Mouse (Mus musculus) embryonic facial prominence, embryonic 10.5 days (tissue): ENCODE measurements at regions not wholly inside any gene's neighbourhood (a gene's known extent, or its start where the extent isn't known, plus 50 kb on each side); places are given as distances from the start of the nearest gene placed in this dataset.
A peak's percentile ranks its signal among the peaks of the same experiment; 100 is the strongest.

Experiments used
- DNase-seq: peaks from one replicate; pipeline ENCODE4 v3.0.0-alpha.2; 2017; ENCODE audit warnings: low spot score
- H3K27ac ChIP-seq: fragments of 300-500 bp; sonication (generic); replicated peaks from 2 replicates; pipeline ENCODE4 v1.5.1; 2016; ENCODE audit warnings: mild to moderate bottlenecking
- H3K27me3 ChIP-seq: fragments of 300-500 bp; sonication (generic); replicated peaks from 2 replicates; pipeline ENCODE4 v1.6.1; 2016; ENCODE audit warnings: low read depth, mild to moderate bottlenecking; ENCODE audit not compliant: poor library complexity, severe bottlenecking
- H3K36me3 ChIP-seq: fragments of 300-500 bp; sonication (generic); replicated peaks from 2 replicates; pipeline ENCODE4 v1.6.1; 2016; ENCODE audit warnings: mild to moderate bottlenecking, moderate library complexity
- H3K4me1 ChIP-seq: fragments of 300-500 bp; sonication (generic); 2 replicates; pipeline ENCODE4 v1.6.1; 2016
- H3K4me3 ChIP-seq: fragments of 300-500 bp; sonication (generic); 2 replicates; pipeline ENCODE4 v1.5.1; 2016; ENCODE audit warnings: mild to moderate bottlenecking, moderate library complexity
- H3K9me3 ChIP-seq: fragments of 300-500 bp; sonication (generic); 2 replicates; pipeline ENCODE4 v1.6.1; 2016; ENCODE audit warnings: mild to moderate bottlenecking
- WGBS: fragments of 180-500 bp; shearing (Covaris S2); methylation state at CpG from one replicate; pipeline ENCODE4 v1.1.7; 2016; 5-methylcytosine and 5-hydroxymethylcytosine counted together

- Histone ChIP-seq H3K27ac (no peak overlapping the region), H3K36me3 (no peaks in the 10 kb centered on the region), H3K4me3 (no peak overlapping the region), H3K27me3 (no peaks in the 10 kb centered on the region), H3K9me3 (no peaks in the 10 kb centered on the region), H3K4me1 (no peaks in the 10 kb centered on the region)
- 49% methylated on average over 2 of the region's 2 CpGs for WGBS
- DNase-seq, result peak; percentile 13
These were observed 106.9 kb upstream of the Tgif2lx2 start for GRCm38 (mm10) chrX:118320123-118320522.

- H3K9me3 ChIP-seq, result peaks cover 2% of the 10 kb centered on the region; the same call in 1 of the 2 replicates
- H3K4me1 ChIP-seq, result no peaks in the 10 kb centered on the region
- H3K27ac ChIP-seq, result no peak overlapping the region
- no peak for DNase-seq
- H3K4me3 ChIP-seq, result no peak overlapping the region
- no peaks in the 10 kb centered on the region for H3K27me3 ChIP-seq
- H3K36me3 ChIP-seq, result no peaks in the 10 kb centered on the region
These were observed 70.1 kb upstream of the Tgif2lx2 start for GRCm38 (mm10) chrX:118356888-118357287.
